Mouse (Mus musculus): ENCODE results near the gene Pglyrp1. TPM values are rescaled to one million over a fixed set of nuclear protein-coding genes. Genes with fewer than 3 reads are reported as not detected.
"Not testable (repeated sequence)": the region's sequence is repeated elsewhere in the genome, so short reads cannot be mapped to it uniquely, and the experiment has no call there.

Pglyrp1 gene
- 100 to 1,000 TPM; 275 to 290 TPM for polyA plus RNA-seq (2017; shearing (Covaris generic))

- ATAC-seq: not testable (repeated sequence)
These were observed at the start of gene Pglyrp1 for GRCm38 (mm10) chr7:18871031-18871430. TSS of gene Pglyrp1 (plus strand) at chr7:18871331.

DNA sequence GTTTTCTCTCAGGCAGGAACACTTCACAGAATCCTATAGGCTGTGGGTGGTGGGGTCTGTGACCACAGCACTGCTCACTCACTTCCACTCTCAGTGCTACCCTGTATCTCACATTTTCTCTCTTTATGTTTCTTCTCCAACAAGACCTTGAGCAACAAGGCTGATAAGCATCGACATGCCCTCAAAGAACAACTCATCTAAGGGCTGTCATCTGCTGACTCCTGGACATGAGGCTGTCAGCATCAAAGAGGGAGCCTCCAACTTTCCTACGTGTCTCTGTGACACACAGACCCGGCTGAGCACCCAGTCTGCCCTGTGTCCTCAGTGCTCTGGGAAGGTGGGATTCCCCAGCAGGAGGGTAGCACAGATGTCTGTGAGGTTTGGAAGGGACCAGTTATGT lies 49.6 kb upstream of the Pglyrp1 start, which contains the start of gene Psg17:
Gene Psg17 (minus strand): TSS at position 101 of the 400 bp plus-strand sequence.
- ATAC-seq: no peak

DNA sequence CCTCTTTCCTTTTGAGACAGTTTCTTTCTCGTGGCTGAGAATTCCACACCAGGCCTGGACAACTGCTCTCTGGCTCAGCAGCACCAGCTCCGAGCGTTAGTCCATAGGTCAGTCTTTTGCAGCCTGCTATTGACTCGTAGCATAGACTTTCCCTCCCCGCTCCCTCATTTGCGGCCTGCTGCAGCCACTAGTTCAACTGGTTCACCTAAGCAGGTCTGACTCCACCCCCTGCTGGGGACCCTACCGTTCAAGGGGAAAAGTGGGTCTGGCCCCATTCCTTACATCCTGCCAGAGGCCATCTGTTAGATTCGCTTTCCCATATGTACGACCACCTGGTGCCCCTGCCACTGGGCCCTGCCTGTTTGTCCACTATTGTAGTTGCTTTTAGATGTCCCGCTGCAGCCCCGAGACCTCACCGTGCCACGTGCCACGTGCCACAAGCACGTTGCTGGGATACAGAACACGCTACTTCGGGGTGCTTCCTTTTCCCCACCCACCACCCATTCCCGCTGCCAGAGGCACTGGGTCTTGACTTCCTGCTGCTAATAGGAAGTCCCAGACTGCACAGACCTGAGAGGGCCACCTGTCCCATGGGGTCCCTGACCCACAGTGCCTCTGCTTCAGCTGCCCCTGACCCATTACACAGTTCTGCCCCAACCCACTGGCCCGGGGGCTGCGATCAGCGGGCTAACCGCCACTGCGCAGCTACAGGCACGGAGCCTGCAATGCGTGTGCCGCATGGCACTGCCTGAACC lies 43.2 kb upstream of the Pglyrp1 start:
- ATAC-seq: no peak

- ATAC-seq: no peak
These were observed 42.5 kb upstream of the Pglyrp1 start for GRCm38 (mm10) chr7:18828592-18828991.

DNA sequence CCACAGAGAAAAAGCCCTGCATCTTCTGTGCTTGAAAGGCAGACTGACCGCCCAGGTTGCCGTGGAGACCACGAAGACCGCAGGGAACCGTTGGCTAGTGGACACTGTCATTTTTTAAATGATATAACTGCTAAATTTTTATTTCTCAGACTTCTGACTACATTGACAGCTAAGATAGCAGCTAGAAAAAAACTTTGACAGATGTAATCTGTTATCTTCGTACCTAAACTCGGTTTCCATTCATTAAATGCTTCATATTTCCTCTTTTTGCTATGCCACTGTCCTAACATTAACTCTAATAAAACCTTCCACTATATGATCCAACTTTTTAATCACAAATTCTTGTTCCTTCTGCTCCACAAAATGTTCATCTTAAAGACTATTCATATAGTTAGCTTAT lies 41.6 kb upstream of the Pglyrp1 start:
- no peak for ATAC-seq

DNA sequence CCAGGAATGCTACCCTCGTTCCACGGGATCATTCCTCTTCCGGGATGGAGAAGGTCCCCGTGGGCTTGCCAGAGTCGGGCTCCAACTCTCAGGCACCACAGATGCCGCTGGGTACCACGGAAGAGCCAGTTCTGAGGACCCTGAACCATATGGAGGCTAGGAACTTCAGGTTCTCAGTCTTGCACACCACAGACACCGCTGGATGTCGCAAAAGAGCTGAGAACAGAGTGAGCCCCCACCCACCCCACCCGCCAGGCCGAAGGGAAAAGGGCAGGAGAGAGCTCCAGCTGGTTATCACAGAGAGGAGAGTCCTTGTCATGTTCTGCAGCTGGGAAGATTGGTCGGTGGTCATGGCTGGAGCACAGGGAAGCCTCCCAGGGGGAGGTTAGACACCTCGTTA lies 38.8 kb upstream of the Pglyrp1 start:
- no peak for ATAC-seq

- no peak for ATAC-seq
These were observed 31.3 kb upstream of the Pglyrp1 start, which contains the start of gene Mill2 for GRCm38 (mm10) chr7:18839865-18840264. TSS of gene Mill2 (plus strand) at chr7:18839966.

DNA sequence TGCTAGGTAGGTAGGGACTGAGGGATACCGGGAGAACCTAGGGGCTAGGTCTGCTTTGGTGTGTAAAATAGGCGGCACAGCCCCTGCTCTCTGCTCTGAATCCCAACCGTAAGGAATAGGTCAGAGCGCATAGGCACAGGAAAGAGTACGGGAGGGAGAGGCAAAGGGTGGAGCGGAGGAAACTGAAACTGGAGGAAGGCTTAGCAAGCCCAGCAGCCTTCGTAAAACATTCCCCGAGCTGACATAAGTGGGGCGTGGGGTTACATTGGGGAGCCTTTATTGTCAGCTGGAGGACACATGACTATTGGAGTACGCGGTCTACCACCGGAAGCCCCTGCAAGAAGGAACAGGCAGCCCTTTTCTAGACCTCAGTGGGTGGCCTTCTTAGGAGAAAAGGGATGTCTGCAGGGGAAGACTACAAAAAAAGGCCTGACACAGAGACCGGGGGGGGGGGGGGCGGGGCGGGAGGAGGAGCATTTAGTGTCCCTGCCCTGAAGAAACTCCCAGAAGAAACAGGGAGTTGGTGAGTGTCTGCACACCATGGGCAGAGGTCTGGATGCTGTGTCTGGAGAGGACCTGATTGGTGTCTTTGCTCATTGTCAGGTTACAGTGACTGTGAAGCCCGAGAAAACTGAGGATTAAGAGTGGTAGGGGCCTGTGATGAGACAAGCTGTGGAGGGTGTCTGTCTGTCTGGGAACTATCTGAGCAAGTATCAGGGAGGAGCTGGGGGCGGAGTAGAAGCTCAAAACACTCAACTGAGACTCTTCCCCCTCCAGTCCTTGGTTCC lies 30.6 kb upstream of the Pglyrp1 start:
- peak; percentile 92 for ATAC-seq

GRCm38 (mm10) chr7:18841174-18841567 lies 30.0 kb upstream of the Pglyrp1 start:
- no peak for ATAC-seq

GRCm38 (mm10) chr7:18844811-18845210 lies 26.3 kb upstream of the Pglyrp1 start:
- ATAC-seq: no peak

DNA sequence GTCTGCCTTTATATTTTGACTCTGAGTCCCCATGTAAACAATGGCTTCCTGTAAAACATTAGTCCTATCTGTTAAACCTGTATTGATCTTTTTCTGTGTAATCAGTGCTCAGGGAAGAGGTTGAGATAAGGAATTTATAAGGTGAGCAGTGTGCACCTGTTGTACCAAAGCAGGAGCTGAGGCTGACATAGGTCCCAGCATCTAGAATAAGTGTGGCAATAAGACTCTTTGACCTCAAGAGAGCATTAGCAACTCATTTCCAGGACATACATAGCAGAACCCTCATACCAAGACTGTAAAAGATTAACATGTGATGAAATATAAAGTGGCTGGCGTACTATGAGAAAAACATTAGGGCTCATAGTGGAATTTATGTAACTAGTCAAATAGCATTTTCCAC lies 22.7 kb upstream of the Pglyrp1 start:
- ATAC-seq: no peak

- ATAC-seq: no peak
These were observed 12.7 kb upstream of the Pglyrp1 start for GRCm38 (mm10) chr7:18858310-18858916.

DNA sequence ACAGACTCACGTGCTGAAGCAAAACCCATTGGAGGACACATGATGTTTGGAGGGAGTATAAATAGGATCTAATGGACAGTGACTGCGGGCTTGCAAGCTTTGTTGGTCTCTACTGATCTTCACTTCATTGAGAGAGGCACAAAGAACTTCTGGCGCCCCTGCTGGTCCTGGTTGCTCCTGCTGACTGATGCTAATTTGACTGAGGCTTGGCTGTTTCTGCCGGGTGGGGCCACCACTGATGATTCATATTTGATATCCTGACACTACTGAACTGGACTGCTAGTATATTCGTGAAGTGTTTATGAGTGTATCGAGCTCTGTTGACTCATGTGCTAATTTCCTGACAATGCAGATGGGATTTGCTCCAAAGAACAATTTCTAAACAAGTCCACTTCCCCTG lies 8.3 kb upstream of the Pglyrp1 start:
- ATAC-seq: no peak

DNA sequence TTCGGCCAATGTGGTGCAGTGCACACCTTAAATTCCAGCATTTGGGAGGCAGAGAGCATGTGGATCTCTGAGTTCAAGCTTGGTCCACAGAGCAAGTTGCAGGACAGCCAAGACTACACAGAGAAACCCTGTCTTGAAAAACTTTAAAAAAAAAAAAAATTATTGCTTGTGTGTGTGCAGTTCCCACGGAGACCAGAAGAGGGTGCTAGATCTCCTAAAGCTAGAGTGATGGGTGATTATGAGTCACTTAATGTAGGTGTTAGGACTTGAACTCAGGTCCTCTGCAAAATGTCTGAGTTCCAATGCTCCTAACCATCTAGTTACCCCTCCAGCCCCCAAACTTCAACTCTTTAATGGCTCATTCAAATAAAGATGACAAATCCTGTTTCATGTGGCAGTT lies 2.6 kb upstream of the Pglyrp1 start:
- ATAC-seq: no peak

GRCm38 (mm10) chr7:18872014-18872802 lies 1.1 kb downstream of the Pglyrp1 start:
- no peak for ATAC-seq

DNA sequence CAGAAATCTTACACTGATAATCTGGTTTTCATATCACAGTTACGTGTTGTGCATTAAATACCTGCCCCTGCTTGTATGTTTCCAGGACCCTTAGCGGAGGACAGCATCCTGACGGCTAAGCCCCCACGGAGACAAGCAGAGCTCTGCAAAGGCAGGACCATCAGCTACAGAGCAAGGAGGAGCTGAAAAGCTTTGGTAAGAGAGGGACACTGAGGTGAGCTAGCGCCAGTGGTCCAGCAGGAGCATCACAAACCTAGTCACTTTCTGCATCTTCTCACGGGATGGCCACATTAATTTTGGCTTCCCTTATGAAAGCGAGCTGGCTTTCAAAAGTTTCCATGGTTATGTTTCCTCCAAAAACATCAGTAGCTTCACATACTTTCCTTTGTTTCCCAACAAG lies 1.7 kb downstream of the Pglyrp1 start:
- no peak for ATAC-seq

GRCm38 (mm10) chr7:18873253-18873652 lies 2.1 kb downstream of the Pglyrp1 start:
- peak; percentile 96 for ATAC-seq

GRCm38 (mm10) chr7:18875372-18875771 lies 4.2 kb downstream of the Pglyrp1 start:
- no peak for ATAC-seq

GRCm38 (mm10) chr7:18878691-18879090 lies 7.6 kb downstream of the Pglyrp1 start:
- ATAC-seq: no peak

GRCm38 (mm10) chr7:18883991-18884744 lies 13.0 kb downstream of the Pglyrp1 start:
- ATAC-seq: peak; percentile 90

GRCm38 (mm10) chr7:18884745-18885422 lies 13.8 kb downstream of the Pglyrp1 start:
- ATAC-seq: peak; percentile 44

All from activated CD4-positive, CD25-positive, alpha-beta regulatory T cell, adult 4 months (primary cell).